Mouse (Mus musculus): Measurements from ENCODE around the gene Arid2.
"Not testable (repeated sequence)": the region's sequence is repeated elsewhere in the genome, so short reads cannot be mapped to it uniquely, and the experiment has no call there.

The Arid2 gene

DNA sequence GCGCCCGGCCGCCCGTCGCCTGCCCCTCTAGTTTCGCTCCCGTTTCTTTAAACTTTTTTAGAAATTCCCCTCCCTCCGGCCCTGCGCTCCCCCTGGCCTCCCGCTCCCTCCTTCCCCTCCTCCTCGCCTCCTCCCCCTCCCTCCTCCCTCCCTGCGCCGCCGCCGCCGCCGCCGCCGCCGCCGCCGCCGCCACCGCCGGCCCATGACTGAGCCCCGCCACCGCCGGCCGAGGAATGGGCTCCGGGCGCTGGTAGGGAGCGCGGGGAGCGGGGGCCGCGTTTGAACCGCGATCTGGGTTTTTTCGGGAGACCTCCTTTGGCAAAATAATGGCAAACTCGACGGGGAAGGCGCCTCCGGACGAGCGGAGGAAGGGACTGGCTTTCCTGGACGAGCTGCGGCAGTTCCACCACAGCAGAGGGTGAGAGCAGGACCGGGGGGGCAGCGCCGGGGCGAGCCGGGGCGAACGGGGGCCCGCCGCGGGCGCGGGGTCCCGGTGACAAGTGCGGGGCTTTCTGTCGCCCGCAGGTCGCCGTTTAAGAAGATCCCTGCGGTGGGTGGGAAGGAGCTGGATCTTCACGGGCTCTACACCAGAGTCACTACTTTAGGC, at the start of gene Arid2:
Gene Arid2 (plus strand): TSS at position 150 of the 607 bp plus-strand sequence.
- no peak for DNase-seq (ENCODE audit: low read depth)

DNA sequence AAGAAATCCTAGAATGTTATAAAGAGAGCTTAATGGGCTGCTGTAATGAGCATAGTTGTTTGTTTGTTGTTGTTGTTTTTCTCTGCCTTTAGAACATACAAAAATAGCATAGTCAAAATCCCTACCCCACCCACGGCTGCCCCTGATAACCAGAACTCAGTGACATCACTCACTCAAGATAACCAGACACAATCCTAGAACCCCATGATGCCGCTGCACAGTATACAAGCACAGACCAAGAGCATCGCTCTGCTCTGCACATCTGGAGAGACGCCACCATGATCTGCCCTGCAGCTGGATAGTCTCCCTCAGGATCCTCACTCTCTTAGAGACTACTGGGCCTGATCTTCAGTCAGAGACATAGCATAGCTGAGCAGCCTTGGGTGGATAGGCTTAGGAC, 49.2 kb upstream of the Arid2 start:
- no peak for DNase-seq (ENCODE audit: low read depth)

DNA sequence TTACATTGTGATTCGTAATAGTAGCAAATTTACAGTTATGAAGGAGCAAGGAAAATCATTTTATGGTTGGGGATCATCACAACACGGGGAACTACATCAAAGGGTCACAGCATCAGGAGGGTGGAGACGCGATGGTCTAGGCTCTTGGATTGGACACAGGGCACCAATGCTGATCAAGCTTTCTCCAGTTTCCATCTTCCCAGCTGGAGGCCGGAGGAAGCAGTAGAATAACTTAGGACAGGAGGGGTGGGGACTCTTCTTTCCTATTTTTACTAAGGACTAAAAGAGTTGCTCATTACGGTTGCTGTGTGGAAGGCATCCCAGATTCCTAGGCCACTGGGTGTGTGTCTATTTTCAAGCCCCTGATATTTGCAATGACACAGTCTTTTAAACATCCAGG, 43.1 kb upstream of the Arid2 start:
- no peak for DNase-seq (ENCODE audit: low read depth)

DNA sequence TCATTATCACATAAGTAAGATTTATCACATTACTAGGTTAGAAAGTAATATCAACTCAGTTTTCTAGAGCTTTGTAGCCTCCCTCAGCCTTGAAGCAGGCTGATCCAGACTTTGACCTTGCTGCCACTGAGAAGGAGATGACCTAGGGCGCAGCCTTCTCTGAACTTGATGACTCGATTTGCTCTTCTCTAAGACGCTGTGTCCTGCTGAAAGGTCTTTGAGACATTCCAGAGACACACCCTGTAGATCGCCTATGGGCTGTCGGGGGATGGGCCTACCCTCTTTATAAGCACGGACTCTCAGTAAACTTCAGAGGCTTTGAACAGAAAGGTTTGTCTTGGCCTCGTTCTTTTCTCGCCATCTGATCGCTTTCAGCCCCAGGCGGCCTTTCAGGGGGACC, 42.6 kb upstream of the Arid2 start:
- not testable (repeated sequence) for DNase-seq (ENCODE audit: low read depth)

DNA sequence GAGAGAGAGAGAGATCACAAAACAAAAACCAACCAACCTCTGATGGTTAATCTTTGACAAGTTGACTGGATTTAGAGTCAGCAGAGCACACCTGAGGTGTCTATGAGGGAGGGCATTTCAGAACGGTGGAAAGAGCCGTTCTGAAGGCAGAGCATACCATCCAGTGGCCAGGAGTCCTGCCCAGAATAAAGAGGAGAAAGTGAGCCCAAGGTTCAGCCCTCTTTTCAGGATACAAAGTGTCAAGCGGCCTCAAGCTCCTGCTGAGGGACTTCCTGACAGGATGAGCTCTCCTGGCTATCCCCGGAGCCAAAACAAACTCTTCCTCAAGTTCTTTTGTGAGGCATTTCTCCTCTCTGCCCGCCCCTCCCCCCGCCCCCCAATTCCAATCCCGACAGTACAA, 33.5 kb upstream of the Arid2 start:
- no peak for DNase-seq (ENCODE audit: low read depth)

DNA sequence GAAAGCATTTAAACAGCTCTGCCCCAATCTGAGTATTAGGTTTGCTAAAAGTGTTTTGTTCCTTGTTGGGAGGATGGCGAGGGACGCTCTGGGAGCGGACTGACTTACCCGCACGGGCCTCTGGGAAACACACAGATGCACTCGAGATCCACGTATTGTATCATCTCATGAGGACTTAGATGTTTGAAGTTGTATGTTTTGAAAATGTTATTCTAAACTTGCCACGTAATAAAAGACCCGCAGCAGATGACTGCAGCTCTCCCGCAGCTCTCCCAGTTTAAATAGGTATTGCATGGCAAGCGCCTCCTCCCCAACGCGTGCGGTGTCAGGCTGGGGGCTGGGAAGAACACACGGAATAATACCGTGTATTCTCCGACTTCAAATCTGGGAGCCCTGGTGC, 33.0 kb upstream of the Arid2 start:
- no peak for DNase-seq (ENCODE audit: low read depth)

DNA sequence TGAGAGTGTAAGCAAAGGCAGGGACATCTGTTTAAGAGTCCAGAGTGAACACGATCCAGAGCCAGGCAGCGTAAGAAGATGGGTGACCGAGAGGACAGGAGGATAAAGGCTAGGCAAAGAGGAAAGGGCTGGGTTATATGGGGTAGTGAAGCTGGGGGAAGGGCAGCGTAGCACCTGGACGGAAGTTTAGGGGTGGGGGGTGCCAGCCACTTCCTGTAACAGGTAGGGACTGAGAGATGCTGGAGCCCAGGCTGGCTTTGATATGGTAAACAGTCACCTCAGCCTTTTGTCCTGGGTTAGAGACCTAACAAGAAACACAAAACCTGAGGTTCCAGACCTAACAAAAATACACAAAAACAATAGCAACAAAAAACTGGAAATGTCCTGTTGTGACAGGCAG, 29.5 kb upstream of the Arid2 start:
- no peak for DNase-seq (ENCODE audit: low read depth)

DNA sequence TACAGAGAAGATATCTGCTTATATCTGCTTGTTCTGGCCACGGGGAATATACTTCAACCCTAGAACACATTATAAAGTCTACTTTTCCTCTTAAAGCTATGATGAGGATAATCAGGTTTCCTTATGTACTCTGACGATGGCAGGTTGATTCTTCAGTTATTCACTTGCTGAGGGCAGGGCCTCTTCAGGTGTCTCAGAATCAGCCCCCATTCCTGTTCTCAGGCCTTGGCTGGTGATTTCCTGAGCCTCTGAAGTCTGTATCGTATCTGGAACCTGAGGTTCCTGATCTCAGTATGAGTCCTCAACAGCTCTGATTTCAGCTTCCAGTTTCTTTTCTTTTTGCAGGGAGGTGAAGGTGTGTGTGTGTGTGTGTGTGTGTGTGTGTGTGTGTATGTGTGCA, 22.7 kb upstream of the Arid2 start:
- no peak for DNase-seq (ENCODE audit: low read depth)

DNA sequence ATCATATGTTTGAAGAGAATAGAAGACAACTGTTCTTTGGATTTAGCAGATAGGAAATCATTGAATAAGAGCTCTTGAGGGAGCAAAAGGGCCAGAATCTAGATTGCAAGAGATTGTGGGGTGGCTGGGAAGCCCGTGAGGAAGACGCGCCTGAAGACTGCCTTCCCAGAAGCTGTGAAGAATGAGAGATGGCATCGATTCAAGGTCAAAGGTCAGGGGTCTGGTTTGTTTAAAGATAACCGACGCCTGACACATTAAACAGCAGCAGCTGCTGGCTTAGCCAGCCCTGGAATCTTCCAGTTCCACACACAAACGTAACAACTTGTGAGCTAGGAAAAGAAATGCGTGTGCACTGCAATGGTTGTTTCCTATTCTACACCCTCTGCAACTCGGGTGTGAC, 19.4 kb upstream of the Arid2 start:
- no peak for DNase-seq (ENCODE audit: low read depth)

DNA sequence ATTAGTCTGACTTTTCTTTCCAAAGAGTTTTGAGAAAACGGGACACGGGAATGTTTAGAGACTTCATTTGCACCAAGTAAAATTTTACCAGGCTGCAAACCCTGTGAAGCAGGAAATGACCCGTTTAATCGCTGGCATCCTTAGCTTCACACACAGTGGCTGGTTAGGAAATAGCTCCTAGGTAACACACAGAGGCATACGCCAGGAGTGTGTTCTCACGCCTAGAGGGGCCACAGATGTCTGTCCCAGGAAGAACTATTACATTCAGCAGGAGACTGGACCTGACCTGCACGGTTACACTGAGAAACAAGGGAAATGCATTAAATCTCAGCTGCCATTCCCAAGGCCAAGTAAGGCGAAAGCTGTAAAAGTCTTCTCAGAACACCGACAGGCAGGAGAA, 18.7 kb upstream of the Arid2 start:
- DNase-seq (ENCODE audit: low read depth) = no peak

DNA sequence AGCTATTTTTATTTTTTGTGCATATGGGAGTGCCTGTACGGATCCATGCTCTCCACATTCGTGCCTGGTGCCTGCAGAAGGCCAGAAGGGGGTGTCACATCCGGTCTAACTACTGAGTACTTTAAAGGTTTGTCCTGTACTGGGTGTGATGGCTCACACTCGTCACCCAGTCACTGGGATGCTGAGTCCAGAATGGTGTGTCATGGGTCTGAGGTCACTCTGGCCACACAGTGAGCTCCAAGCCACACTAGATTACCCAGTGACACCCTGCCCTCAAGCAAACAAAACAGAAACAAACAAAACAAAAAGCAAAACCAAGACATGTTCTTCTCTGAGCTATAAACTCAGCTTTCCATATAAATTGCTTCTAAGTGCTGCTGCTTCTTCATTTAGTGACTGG, 17.9 kb upstream of the Arid2 start:
- no peak for DNase-seq (ENCODE audit: low read depth)

DNA sequence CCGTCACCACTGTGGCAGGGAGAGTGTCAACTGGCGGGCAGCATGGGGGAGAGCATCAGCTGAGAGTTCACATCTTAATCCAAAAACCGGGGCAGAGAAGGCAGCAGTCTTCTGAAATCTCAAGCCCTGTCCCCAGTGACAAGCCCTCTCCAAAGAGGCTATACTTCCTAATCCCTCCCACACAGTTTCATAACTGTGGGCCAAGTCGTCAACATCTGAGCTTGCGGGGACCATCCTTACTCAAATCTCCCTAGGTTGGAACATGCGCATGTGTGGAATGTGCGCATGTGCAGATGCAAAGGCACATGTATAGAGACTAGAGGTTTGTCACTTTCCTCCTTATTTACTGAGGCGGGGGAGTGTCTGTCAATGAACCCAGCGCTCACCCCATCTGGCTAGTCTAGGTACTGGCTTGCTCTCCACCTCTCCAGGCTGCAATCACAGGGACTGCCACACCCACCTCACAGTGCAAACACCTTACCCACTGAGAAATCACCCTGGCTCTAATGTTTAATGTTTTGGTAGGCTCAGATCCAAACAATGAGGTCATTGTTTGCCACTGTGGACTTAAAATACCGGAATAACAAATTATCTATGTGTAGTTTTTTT, 16.9 kb upstream of the Arid2 start:
- no peak for DNase-seq (ENCODE audit: low read depth)

DNA sequence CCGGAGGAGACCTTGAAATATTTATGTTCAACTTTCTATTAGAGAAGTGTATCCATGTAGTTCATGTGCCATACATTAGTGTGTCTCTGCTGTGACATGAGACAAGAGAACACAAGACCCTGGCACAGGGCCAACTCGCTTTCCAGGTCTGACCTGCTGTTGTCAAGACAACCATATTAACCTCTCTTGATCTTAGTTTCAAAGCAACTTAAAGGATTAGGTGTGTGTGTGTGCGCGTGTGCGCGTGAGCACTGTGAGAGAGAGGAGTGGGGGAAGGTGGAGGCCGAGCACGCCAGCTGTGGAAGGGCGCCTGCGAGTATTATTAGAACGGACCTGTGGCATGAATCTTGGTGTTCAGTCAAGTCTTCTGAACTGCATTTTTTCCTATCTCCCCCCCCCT, 15.0 kb upstream of the Arid2 start:
- no peak for DNase-seq (ENCODE audit: low read depth)

DNA sequence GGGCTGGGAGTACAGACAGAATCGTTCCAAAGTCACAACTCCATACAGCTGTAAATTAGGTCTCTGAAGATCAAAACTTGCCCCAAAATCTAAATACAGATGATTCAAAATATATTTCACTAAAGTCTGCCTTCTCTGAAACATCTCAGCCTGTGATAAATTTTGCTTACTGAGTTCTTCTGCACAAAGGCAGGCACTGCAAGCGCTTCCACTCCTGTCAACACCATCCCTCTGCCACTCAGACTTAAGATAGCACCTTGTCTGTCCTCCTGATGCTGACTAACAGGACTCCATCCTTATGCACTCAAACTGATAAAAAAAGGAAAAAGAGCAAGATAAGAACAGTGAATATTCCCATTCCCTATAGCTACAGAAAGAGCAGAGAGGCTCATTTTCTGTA, 13.0 kb upstream of the Arid2 start:
- DNase-seq (ENCODE audit: low read depth) = no peak

DNA sequence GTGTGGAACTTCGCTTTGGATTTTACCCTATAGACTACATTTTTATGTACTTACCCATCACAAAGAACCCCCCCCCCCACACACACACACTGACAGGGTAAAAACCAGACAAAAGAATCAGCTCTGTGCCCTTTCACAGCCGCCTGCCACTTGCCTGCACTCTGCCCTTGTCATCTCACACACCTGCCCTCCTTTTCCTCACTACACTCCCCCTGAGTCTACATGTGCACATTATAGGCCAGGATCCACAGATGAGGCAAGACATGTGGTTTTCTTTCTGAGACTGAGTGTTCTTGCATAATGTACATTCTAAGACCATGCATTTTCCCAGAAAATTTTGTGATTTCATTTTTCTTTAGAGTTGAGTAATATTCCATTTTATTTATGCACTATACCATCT, 12.1 kb upstream of the Arid2 start:
- DNase-seq (ENCODE audit: low read depth) = no peak

DNA sequence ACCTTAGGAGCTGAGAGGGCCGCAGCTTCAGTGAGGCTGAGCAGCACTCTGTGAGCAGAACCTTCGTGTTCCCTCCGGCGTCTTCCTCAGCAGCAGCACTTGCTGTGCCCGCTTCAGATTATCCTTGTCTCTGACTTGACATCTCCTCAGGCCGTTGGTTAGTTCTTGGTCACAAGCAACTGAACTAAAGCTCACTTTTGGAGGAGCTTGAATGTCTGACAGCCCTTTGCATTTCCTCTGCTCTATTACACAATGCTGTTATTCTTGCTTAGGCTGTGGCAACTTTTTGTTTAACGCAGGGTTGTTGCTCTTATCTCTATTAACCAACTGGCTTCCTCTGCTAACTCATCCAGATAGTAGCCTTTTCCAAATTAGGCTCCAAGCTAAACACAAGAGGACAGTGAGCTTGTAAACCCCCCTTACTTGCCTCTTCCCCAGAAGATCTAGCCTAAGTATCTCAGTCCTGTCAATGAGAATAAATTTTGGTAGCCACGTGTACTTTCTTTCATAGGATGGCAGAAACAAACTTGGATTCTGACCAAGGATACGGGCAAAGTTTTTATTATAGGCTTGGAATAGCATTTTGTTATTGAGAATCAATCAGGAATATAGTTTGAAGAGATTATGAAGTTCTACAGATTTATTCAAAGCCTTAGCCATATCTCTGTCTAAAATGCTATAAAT, 11.4 kb upstream of the Arid2 start:
- DNase-seq (ENCODE audit: low read depth) = no peak

DNA sequence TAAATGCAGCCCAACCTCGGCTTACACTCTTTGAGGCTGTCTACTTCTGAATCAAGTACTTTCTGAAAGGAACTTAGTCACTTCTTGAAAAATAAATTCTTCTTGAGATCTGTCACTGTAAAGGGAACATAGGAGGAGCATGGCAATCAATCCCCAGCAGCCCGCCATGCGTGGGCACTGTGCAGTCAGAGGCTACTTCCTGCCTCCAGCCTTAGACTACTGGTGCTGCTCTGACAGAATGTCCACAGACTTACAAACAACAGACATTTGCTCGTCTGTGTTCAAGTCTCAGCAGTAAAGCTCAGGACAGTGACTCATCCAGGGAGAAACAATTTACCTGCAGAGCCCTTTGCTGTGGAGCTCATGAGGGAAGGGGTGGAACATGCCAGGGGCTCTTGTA, 10.3 kb upstream of the Arid2 start:
- DNase-seq (ENCODE audit: low read depth) = no peak

DNA sequence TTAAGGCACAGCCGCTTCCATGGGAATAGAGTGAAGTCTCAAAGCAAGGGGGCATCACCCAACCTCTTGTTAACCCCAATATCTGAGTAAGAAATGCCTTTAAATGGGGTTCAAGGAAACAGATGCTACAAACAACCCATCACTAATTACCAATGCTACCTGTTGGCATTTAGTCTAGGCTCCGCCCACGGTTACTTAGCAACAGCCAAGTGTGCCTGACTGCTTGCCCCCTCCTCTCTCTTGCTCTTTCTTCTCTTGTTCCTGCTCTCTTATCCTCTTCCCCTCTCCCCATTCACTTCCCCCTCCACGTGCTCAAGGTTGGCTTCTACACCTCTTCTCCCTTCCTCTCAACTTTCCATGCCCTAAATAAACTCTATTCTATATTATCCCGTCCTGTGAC, 6.1 kb upstream of the Arid2 start:
- DNase-seq (ENCODE audit: low read depth) = no peak

DNA sequence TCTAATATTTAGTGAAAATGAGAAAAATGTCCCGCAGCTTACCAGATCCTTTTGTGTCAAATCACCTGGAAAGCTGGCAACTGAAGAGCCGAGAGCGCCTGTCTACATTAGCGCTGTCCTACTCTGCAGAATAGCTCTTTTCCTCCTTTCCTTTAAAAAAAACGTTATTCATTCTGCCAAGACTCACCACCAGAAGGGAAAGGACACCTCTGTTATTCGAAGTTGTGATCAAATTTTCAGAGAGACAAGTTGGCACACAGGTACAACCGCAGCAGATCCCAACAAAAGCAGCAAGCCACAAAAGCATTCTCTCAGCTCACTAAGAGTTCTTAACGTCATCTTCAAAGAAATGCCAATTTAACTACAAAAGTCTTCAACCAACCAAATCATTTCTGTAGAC, 4.2 kb upstream of the Arid2 start:
- no peak for DNase-seq (ENCODE audit: low read depth)

DNA sequence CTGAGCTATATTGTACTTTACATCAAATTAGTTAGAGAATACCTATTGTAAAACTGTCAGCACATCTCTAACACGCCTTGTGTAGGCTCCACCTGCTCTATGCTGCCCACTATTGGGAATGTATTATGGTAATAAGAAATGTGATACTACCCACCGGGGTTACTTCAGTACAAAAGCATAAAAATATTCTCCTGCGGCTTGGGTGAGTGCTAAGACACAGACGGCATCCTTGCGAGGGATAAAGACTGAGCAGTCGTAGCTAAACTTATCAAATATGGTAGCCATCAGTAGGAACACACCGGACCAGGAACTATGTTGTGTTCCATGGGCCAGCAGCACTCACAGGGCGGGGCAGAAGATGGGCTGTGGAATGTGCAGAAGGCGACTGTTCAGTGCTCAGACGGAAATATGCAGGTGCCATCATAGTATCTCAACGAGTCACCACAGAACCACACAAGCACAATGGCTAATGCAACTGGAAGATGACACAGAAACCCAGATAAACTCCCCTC, 3.3 kb upstream of the Arid2 start:
- DNase-seq (ENCODE audit: low read depth) = no peak

DNA sequence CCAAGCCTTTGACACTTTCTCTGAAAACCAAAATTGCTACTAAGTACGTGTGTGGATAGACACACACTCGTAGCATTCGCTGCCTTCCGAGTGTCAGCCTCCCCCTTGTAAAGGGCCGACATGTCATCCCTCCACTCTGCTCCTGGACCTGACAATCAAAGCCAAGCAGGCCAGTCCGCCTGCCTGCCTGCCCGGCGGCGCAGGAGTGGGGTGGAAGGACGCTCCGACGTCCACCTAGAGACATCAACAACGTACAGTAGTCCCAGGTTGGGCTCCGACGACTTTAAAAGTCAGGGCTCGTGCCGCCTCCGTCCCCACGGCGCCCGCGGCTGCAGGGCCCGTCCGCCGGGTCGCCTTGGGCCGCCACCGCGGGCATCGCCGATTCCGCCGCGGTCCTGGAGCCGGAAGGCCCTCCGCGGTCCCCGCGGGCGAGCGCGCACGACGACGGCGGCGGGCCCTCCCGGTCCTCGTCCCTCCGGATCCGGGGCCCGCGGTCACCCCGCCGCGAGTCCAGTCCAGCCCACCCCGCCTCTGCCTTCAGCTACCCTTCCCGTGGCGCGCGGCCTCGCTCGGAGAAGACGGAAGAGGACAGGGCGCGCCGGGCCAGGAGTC, 2.5 kb upstream of the Arid2 start:
- DNase-seq (ENCODE audit: low read depth) = no peak

DNA sequence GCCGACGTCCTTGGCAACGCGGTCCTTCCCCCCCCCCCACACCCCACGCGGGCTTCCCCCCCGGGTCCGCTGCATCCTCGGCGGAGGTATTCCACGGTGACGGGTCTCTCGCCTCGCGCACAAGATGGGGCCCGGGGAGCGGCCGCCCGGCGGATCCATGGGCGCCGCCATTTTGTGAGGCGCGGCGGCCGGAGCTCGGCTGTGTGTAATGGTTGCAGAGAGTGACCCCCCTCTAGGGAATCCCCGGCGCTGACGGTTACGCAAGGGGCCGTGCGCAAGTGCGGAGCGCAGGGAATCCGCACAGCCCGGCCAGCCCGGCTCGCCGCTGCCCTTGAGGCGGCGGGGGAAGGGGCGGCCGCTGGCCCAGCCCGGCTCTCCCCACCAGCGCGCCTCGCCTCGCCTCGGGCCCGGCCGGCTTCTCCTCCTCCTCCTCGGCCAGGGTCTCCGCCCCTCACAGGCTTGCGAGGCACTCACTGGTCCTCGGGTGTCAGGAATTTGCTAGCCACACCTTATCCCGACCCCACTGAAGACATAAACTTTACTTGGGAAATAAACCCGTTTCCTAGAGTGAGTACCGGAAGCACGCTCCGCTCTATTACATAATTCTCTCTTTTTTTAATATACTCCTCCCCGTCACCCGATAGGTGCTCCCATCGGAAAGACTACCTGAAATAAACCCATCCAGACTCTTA, 1.8 kb upstream of the Arid2 start:
- peak; percentile 65 for DNase-seq (ENCODE audit: low read depth)

All from fibroblast of lung, adult 2 months (primary cell).